Mouse (Mus musculus) myocyte (in vitro differentiated cells): ENCODE data around the gene Fchsd2. TPM values are rescaled to one million over a fixed set of nuclear protein-coding genes. Genes with fewer than 3 reads are reported as not detected.

Experiments used
- H3K27me3 ChIP-seq: one replicate; pipeline ENCODE4 v1.6.1; 2011; ENCODE audit not compliant: control insufficient read depth, insufficient read depth, insufficient read length
- H3K36me3 ChIP-seq: one replicate; pipeline ENCODE4 v1.6.1; 2011; ENCODE audit not compliant: control insufficient read depth, insufficient read depth
- H3K4me2 ChIP-seq: one replicate; pipeline ENCODE4 v1.6.1; 2011; ENCODE audit warnings: low read depth, control low read depth
- H3K4me3 ChIP-seq: one replicate; pipeline ENCODE4 v1.5.1; 2011; ENCODE audit warnings: mild to moderate bottlenecking, control low read depth, moderate library complexity
- H3K79me2 ChIP-seq: one replicate; pipeline ENCODE4 v1.6.1; 2011; ENCODE audit not compliant: control insufficient read depth, insufficient read depth
- H3ac ChIP-seq: one replicate; pipeline ENCODE4 v1.6.1; 2011; ENCODE audit not compliant: control insufficient read depth, insufficient read length
- CEBPB ChIP-seq: IDR thresholded peaks from 2 replicates; pipeline ENCODE4 v1.6.1; 2011; ENCODE audit warnings: mild to moderate bottlenecking, moderate library complexity; ENCODE audit not compliant: poor library complexity, insufficient read depth, severe bottlenecking
- E2F4 ChIP-seq: IDR thresholded peaks from one replicate; pipeline ENCODE4 v1.6.1; 2011; ENCODE audit warnings: mild to moderate bottlenecking, control low read depth, moderate library complexity; ENCODE audit not compliant: insufficient read depth
- MAX ChIP-seq: IDR thresholded peaks from one replicate; pipeline ENCODE4 v1.6.1; 2011; ENCODE audit warnings: low read depth, mild to moderate bottlenecking, control low read depth
- MYOD1 ChIP-seq, 3 experiments: IDR thresholded peaks; one replicate each; pipeline ENCODE4 v1.6.1; 2011; ENCODE audit warnings: control low read depth in 2 of 3, low read depth in 2 of 3, mild to moderate bottlenecking in 2 of 3, moderate library complexity in 1 of 3; ENCODE audit not compliant: insufficient read length in 2 of 3, control insufficient read depth in 1 of 3
- MYOG ChIP-seq, 3 experiments: IDR thresholded peaks; one replicate each; pipeline ENCODE4 v1.6.1; 2011; ENCODE audit warnings: control low read depth in 2 of 3, low read depth in 2 of 3, mild to moderate bottlenecking in 2 of 3; ENCODE audit not compliant: insufficient read length in 2 of 3, control insufficient read depth in 1 of 3, insufficient read depth in 1 of 3
- POLR2A ChIP-seq: IDR thresholded peaks from one replicate; pipeline ENCODE4 v1.6.1; 2011; ENCODE audit warnings: low read depth, mild to moderate bottlenecking, control low read depth, moderate library complexity; ENCODE audit not compliant: insufficient read length
- POLR2AphosphoS2 ChIP-seq: IDR thresholded peaks from one replicate; pipeline ENCODE4 v1.6.1; 2011; ENCODE audit warnings: low read depth, control low read depth; ENCODE audit not compliant: insufficient read length
- REST ChIP-seq: IDR thresholded peaks from one replicate; pipeline ENCODE4 v1.6.1; 2011; ENCODE audit warnings: mild to moderate bottlenecking, control low read depth, moderate library complexity; ENCODE audit not compliant: insufficient read depth, insufficient read length
- SRF ChIP-seq: IDR thresholded peaks from one replicate; pipeline ENCODE4 v1.6.1; 2011; ENCODE audit warnings: low read depth; ENCODE audit not compliant: control insufficient read depth, insufficient read length
- TCF12 ChIP-seq: IDR thresholded peaks from one replicate; pipeline ENCODE4 v1.6.1; 2011; ENCODE audit warnings: mild to moderate bottlenecking, control low read depth; ENCODE audit not compliant: poor library complexity, insufficient read depth, severe bottlenecking
- TCF3 ChIP-seq: IDR thresholded peaks from one replicate; pipeline ENCODE4 v1.6.1; 2011; ENCODE audit warnings: low read depth, control low read depth; ENCODE audit not compliant: insufficient read length
- USF1 ChIP-seq: IDR thresholded peaks from one replicate; pipeline ENCODE4 v1.6.1; 2011; ENCODE audit warnings: low read depth, mild to moderate bottlenecking, control low read depth, moderate library complexity
- polyA plus RNA-seq: library from polyadenylated mRNA; unstranded; fragments of >200 nt; fragmentation: generic; extraction: Trizol; gene quantifications from one replicate; pipeline ENCODE4 v1.2.1, GENCODE M21; 2012; ENCODE audit warnings: missing spikeins

Fchsd2 gene
- polyA plus RNA-seq, 1 experiment: 5.7 TPM

DNA sequence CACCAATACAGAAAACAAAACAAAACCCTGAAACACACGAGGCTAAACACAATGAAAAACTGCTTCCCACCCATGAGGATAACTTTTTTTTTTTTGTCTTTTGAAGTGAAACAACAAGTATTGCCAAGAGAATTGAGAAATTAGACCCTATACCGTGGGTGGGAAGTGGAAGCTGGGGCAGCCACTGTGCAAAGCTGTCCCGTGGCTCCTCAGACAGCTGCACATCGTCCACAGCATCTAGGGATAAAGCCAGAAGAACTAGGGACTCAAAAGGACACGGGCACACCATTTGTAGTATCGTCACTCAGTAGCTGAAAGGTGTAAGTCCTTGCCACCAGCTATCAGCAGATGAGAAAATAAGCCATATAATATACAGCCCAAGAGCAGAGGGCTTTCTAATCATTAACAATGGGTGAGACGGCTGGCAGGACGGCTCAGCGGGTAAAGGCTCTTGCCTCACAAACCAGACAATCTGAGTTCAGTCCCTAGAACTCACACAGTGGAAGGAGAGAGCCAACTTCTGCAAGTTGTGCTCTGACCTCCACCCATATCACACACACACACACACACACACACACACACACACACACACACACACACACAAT, 9.0 kb upstream of the Fchsd2 start:
- H3K4me3 ChIP-seq: no peak overlapping the region
- H3K27me3 ChIP-seq: no peaks in the 10 kb centered on the region
- TF ChIP-seq MYOD1 (IDR thresholded peaks at IDR 0.05; ENCODE audit: control insufficient read depth in 1 of 3, insufficient read length in 2 of 3, low read depth in 2 of 3) (peak in 1 of 3 experiments; percentile 65), POLR2A (no peak)
- no peaks in the 10 kb centered on the region for H3K79me2 ChIP-seq
- no peaks in the 10 kb centered on the region for H3K36me3 ChIP-seq
- H3K4me2 ChIP-seq: no peak overlapping the region
- no peak overlapping the region for H3ac ChIP-seq

DNA sequence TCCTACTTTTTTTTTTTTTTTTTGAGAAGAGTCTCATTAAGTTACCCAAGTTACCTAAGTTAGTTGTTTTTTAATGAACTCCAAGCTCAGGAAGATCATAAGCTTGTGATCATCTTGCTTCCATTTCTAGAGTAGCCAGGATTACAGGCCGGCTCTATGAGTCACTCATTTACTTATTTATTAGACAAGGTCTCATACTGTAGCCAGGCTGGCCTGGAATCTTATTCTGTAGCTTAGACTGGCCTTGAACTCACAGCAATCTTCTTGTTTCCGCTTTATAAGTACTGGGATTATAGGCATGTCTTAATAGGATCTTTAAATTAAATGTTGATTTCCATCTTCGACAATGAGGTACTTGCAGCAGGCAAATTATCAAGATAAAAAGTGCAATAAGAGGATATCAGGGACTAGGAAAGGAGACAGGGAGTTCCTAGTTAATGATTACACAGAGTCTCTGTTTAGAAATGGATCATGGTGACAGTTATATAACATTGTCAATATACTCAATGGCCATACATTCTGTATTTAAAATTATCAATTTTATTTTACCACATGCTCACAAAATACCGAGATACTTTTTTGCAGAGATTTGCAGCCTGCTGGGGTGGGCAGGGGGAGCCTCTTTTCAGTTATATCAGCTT, 7.7 kb upstream of the Fchsd2 start:
- H3K4me3 ChIP-seq: no peak overlapping the region
- H3K27me3 ChIP-seq: no peaks in the 10 kb centered on the region
- no peaks in the 10 kb centered on the region for H3K36me3 ChIP-seq
- TF ChIP-seq MYOD1 (IDR thresholded peaks at IDR 0.05; ENCODE audit: control insufficient read depth in 1 of 3, insufficient read length in 2 of 3, low read depth in 2 of 3): no peak
- TF ChIP-seq MYOG (IDR thresholded peaks at IDR 0.05; ENCODE audit: control insufficient read depth in 1 of 3, insufficient read depth in 1 of 3, insufficient read length in 2 of 3, low read depth in 2 of 3): no peak
- no peak for TF ChIP-seq USF1
- no peak for TF ChIP-seq TCF12
- no peak for TF ChIP-seq REST
- no peak for TF ChIP-seq POLR2A
- no peak for TF ChIP-seq E2F4
- TF ChIP-seq MAX: no peak
- no peak for TF ChIP-seq SRF
- TF ChIP-seq POLR2AphosphoS2: no peak
- no peak for TF ChIP-seq CEBPB
- TF ChIP-seq TCF3: no peak
- no peak overlapping the region for H3K4me2 ChIP-seq
- no peaks in the 10 kb centered on the region for H3K79me2 ChIP-seq
- no peak overlapping the region for H3ac ChIP-seq

GRCm38 (mm10) chr7:101085779-101086178, 6.9 kb upstream of the Fchsd2 start:
- Histone ChIP-seq H3K4me3 (no peak overlapping the region), H3K79me2 (no peaks in the 10 kb centered on the region)
- TF ChIP-seq E2F4 (no peak), SRF (no peak), TCF12 (no peak), USF1 (peak; percentile 15), MYOG (IDR thresholded peaks at IDR 0.05; ENCODE audit: control insufficient read depth in 1 of 3, insufficient read depth in 1 of 3, insufficient read length in 2 of 3, low read depth in 2 of 3) (no peak), MAX (no peak), TCF3 (no peak)

DNA sequence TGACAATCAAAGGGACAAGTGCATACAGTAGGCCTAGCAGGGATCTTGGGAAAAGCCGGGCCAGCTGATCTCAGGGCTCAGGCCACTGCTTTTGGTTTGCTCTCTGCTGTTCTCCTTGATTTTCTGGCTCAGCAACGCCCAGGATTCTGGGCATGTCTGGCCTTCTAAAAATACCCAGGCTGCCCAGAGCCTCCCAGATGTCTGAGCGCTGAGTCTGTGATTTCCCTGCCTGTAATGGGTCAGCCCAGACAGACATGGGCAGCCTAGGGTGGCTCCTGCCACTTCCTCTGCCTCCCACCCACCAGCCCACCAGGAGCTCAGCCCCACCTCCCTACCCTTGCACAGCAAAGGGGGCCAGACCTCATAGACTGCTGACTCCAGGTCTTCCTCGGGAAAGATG, 4.0 kb upstream of the Fchsd2 start:
- H3K79me2 ChIP-seq: no peaks in the 10 kb centered on the region
- TF ChIP-seq TCF12: no peak
- TF ChIP-seq POLR2A: peak; percentile 41
- H3K4me2 ChIP-seq: peak overlapping the region; percentile 57
- no peak overlapping the region for H3ac ChIP-seq
- H3K27me3 ChIP-seq: no peaks in the 10 kb centered on the region
- H3K4me3 ChIP-seq: no peak overlapping the region
- no peaks in the 10 kb centered on the region for H3K36me3 ChIP-seq

More at GRCm38 (mm10) chr7:101085779-101086178, 6.9 kb upstream of the Fchsd2 start:
- Histone ChIP-seq H3K27me3 (no peaks in the 10 kb centered on the region), H3ac (no peak overlapping the region), H3K36me3 (no peaks in the 10 kb centered on the region), H3K4me2 (no peak overlapping the region)

- Histone ChIP-seq H3K27me3 (no peaks in the 10 kb centered on the region), H3ac (no peak overlapping the region), H3K4me2 (peak overlapping the region; percentile 57), H3K79me2 (no peaks in the 10 kb centered on the region), H3K4me3 (no peak overlapping the region), H3K36me3 (no peaks in the 10 kb centered on the region)
- TF ChIP-seq USF1: no peak
- no peak for TF ChIP-seq TCF12
- TF ChIP-seq CEBPB: no peak
- TF ChIP-seq MYOD1 (IDR thresholded peaks at IDR 0.05; ENCODE audit: control insufficient read depth in 1 of 3, insufficient read length in 2 of 3, low read depth in 2 of 3): no peak
- TF ChIP-seq E2F4: no peak
- no peak for TF ChIP-seq TCF3
- no peak for TF ChIP-seq SRF
- TF ChIP-seq REST: no peak
- no peak for TF ChIP-seq MAX
- no peak for TF ChIP-seq MYOG (IDR thresholded peaks at IDR 0.05; ENCODE audit: control insufficient read depth in 1 of 3, insufficient read depth in 1 of 3, insufficient read length in 2 of 3, low read depth in 2 of 3)
- TF ChIP-seq POLR2AphosphoS2: no peak
- TF ChIP-seq POLR2A: no peak
Measured at GRCm38 (mm10) chr7:101089242-101089641, 3.4 kb upstream of the Fchsd2 start.
